Mouse (Mus musculus) thymus, postnatal 36 days (tissue): ENCODE results near the gene Scel.
"Not testable (repeated sequence)": the region's sequence is repeated elsewhere in the genome, so short reads cannot be mapped to it uniquely, and the experiment has no call there.

ENCODE experiments used
- DNase-seq, 2 experiments: peaks; one replicate each; pipeline ENCODE4 v3.0.0; 2022; ENCODE audit warnings: mixed read lengths in 2 of 2

Scel gene

DNA sequence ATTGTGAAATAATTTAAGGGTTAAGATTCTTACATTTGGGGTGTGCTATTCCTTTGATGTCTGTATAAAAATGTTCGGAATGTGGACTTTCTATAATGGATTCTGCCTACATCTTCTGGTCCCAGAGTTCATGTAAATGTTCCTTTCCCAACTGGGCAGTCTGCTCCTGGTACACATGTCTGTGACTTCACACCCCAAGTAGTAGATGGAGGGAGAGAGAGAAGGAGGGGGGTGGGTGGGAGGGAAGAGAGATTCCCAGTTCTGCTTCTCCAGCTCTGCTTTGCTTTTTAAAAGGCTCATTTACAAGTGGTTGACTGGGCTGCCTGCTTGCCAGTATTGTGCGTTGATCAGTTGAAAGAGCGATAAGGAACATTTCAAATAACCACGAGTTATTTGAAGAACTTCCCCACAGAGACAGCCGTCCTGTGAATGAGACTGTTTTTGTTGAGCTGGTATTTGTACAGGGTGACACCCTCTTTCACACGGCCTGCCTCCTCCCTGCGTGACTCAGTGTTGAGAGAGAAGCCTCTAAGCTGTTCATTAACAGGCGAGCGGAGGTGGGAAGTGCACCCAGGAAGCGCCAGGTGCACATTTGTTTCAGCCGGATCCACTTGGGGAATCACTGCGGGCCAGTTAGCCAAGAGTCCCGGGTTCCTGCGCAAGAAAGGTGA lies at the start of gene Scel:
Gene Scel (plus strand): TSS at position 541 of the 671 bp plus-strand sequence.
- DNase-seq = no peak

DNA sequence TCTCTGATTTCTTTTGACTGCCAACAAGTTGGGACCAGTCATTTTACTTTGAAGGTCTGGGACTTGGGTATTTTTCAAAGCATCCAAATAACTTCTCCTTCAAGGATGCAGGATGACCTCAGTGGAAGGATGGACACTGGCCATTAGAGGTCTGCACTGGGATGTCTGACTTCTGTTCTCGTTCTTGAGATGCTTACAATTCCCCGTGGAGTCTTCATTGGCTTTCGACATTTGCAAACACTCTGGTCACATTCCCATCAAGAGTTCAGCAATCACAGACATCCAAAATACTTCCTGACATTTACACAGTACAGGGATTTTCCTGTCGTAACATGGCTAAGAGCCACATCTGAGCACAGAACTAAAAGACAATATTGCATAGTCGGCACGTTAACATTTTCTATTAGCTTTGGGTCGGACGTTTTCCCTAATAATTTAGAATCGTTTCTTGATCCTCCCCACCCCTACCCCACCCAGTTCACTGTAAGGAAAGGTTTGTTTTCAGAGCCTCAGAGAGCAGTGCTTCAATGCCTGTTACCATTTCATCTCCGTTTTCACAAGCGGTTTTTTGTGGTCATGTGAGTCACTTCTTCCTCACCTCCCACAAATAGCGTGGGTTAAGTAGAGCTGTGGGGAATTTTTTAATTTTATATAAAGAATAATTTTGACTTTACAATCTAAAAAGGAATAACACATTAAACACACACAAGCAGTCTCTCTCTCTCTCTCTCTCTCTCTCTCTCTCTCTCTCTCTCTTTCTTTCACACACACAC lies 44.3 kb upstream of the Scel start:
- DNase-seq = no peak

DNA sequence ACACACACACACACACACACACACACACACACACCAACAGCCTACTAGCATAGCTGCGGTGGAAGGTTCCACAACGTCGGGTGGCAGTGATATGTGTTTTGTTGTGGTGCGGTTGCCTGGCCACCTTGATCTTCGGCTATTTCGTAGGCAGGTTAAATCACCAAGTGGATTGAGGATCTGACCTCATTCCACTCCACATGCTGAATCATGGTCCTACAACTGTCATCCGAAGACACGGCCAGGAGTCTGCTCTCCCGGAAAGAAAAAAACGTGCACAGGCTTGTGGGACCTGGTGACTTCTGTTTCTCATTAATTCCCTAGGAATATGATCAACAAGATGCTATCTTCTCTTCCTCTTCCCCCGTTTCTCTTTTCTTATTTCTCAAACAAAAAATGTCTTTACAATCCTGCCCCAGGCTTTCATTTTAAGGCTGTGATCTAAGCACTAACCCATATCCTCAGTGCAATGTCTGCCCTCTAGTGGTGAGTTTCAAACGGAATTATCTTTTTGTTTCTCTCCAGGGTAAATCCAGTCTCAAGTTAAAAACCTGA lies 43.6 kb upstream of the Scel start:
- peak; percentile 34 to 41 for DNase-seq

DNA sequence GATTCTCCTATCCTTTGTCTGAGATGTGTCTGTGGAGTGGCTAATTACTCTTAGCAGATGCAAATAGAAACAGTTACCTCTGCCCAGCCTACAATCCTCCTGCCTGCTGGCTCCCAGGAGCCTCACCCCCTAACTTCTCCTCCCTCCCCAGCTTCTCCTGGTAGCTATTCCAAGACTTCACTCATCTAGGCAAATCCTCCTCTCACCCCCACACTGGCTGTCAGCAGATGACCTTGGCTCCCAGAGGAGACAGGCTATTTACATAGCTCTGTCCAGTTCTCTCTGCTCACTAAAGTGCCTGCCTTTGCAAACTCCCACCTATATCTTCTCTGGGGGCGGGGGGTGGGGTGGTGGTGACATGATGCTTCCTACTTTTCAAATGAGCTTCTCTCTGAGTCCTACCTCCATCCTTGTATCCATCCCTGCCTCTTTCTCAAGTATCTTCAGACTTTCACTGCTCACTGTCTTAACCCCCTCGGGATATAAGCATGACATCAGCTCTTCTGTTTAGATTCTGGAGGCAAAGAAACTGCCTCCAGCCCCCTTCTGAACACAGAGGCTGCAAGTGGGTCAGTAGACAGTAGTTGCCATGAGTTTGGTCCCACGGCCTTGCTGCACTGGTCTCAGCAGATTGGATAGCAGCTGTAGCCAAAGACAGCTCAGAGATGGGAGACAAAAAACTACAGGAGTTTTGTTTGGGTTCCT lies 41.9 kb upstream of the Scel start:
- no peak for DNase-seq

DNA sequence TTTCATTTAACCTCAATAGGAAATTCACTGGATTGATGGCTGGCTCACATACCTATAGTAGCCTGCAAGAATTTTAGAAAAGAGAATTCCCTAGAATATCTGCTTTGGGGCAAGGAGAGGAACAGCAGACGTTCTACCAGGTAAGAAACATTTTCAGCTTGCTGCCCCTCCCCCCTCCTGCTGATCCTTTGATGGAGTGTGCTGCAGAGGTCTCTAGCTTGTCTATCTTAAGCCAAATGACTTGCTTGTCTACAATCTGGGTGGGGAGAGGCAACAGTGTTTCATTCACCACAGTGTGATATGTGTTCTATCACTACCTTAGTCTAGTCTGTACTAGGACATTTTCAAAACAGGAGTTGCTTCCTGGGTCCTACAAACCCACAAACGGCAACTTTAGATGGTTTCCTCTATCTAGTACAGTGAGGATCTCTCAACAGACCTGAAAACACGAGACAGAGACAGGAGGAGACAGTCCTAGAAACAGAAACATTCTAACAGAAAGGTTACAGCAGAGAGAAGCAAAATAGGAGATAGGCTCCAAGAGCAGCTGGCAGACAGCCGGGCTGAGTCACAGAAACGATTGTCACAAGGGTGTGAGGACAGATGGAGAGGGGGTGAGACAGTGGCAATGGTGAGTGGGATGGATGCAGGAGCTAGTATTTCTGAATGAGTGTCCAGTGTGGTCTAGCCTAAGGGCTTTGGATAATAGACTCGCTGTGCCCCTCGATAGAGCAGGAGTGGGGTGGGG lies 41.2 kb upstream of the Scel start:
- DNase-seq = peak in 1 of 2 experiments; percentile 11

DNA sequence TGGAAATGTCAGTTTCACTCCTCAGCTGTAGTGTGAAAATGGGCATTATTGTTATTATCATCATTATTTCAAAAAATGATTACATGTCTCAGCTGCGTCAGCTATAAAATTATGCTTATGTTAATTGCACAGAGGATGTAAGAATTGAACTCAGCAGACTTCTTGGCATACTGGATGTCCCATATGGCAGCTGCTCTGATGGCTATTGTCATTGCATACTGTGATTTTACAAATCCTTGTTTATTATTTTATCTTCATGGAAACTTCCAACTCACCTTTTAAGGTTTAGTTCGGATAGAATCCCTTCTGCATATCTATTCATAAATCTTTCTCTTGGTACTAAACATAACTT lies 40.6 kb upstream of the Scel start:
- DNase-seq = no peak

DNA sequence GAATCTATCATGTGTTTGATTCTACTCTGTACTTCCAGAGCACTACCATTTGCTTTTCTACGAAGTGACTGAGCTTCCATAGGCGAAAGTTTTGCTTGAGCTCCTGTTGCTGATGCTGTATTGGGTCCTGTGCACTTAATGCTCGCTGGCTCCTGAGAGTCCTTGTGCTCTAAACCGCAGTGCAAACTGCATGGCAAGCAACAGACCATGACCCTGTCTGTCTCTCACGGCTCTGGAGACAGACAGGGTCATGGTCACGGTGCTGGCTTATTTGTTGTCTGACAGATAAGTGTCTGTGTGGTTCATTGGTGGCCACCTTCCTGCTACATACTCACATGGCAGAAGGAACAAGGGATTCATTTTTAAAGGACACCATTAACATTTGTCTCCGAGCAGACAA lies 37.8 kb upstream of the Scel start:
- no peak for DNase-seq

DNA sequence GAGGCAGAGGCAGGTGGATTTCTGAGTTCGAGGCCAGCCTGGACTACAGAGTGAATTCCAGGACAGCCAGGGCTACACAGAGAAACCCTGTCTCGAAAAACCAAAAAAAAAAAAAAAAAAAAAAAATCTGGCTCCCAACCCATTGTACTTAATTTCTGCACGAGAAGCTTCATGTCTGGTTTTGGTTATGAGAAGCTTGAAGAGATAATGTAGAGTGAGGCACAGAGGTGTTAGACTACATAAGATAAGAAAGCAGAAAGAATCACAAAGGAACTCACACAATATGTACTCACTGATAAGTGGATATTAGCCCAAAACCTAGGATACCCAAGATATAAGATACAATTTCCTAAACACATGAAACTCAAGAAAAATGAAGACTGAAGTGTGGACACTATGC lies 36.9 kb upstream of the Scel start:
- DNase-seq = not testable (repeated sequence)

DNA sequence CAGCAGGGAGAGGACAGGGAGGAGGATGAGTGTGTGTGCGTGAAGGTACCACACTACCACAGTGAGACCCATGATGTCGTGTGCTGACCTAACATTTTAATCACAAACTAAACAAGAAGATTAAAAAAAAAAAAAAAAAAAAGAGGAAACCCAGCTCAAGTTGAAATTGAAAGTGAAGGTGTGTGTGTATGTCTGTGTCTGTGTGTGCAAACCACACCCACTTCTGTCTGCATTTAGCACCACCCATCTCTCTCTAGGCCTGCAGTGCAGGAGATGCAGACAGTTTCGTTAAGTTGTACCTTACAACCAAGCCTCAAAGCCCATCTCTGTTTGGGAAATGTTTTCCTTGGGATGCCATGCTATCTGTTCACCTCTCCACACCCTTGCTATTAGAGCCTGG lies 35.9 kb upstream of the Scel start:
- no peak for DNase-seq

DNA sequence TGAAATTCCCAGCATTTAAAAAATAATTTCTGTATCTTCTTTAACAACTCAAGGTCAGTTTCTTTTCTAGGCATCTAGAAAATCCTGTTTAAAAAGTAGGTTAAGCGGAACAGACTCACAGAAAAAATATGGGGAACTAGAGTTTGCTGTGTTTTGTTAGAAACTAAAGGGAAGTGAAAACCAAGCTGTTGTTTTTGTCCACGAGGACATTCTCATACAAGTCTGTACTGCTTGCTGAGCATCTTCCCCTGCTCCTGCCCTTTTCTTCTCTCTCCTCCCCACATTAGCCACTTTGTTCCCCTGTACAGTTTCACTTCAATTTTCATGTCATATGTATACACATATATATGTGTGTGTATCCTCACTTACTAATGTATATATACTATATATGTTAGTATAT lies 35.2 kb upstream of the Scel start:
- no peak for DNase-seq

DNA sequence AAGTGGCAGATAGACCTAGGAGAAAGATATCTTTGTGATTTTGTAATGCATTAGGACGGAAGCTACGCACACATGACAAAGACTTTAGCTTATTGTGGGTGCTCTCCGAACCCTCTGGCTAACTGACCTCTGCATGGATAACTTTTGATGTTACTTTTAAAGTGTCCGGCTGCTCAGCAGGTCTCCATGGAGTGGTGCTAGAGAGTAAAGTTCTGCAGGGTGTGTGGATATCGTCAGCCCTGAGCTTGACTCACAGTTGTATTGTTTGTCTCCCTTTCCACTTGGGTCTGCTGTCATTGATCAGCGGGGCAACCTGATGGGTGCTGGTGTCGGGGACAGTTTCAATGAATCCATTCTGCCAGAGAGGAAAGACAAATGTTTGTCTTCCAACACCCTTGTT lies 33.7 kb upstream of the Scel start:
- DNase-seq = no peak

DNA sequence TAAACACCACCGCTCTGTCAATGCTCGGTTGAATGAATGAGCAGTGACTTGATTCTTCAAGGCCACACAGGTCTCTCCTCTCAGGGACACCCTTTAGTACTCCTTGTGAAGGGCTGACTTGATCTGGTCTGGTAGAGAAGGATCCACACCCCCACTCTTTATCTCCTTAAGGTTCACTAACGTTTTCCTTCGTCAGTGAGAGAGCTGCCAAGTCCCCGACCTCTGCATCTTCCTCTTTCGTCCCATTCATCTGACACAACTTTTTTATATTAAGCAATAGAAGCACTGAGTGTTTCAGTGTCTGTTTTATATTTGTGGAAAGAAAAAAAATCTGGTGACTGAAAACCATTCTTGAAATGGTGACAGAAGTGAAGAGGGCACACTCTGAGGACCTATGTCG lies 31.6 kb upstream of the Scel start:
- no peak for DNase-seq

DNA sequence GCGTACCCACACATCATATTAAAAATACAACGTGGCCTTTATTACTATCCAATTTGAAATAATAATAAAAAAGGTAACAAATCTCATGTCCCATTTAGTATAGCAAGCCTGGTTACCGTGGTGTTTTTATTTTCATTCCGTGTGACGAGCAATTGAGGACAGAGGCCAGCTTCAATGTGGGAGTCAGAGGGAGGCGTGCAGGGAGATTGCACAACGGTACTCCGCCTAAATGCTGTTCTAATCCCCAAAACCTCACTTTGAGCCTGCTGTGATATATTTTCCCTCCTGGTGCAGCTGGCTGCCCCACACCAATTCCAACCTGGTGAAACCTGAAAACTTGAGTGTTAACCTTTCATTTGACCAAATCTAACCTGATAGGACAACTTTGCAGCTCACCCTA lies 27.5 kb upstream of the Scel start:
- no peak for DNase-seq

DNA sequence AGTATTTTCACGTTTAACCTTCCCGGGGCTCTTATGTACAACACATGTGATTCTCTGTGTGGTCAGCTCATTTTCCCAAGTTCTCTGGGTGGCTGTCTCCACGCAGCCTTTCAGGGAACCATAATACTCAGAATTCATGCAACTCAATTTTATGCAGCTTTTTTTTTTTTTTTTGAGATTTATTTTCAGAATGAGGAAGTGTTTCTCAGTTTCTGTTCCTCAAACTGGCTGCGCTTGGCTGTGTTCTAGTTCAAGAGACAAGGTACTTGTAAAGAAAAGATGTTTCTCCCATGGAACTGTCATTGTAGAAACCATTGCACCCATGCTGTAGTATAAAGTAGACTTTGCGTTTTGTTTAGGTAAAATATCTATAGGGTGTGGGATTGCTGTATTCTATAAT lies 26.2 kb upstream of the Scel start:
- DNase-seq = no peak

DNA sequence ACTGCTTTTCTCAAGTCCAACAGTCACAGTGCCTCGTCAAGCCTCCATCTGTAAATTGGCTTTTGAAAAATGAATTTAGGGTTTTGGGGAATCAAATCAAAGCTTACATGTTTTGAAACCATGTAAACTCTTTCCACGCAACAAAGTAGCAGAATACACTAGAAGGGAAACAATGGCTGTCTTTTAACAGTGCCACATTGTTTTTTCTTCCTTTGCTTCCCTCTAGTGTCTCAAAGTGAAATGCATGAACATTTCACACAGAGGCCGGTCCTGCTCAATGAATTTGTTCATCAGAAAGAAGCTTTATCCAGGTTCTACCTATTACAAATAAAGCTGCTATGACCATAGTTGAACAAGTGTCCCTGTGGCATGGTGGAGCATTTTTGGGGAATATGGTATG lies 24.5 kb upstream of the Scel start:
- no peak for DNase-seq

DNA sequence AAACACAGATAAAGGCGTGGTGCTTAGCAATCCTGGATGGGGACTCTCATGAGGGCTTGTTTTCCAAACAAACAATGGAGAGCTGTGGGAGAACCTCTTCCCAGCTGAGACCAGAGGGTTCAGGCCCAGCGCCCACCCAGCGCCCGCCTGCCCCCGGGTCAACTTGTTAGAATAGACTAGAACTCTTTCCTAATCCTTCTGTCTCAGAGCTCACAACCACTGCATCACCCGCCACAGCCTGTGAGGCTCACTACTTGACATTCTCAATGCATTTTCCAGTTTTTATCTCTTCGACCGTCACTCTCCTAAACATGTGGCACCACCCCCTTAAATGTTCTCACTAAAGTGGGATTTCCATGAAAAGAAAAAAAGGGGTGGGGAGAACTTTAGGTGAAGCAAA lies 14.9 kb upstream of the Scel start:
- DNase-seq = no peak

DNA sequence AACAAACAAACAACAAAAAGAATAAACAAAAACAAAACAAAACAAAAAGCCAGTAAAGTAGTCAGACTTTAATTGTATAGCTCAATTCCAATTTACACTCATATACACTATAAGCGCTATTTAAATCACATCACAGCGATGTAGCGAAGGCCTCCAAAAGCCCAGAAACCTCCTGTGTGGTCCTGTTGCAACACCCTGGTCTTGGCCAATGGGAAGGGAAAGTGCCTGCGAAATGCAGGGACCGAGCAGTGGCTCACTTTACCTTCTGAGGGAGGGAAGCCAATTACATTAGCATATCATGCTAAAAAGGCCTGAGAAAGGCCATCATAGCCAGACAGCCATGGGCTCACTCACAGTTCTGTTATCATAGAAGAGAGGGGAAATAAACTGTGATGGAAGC lies 14.5 kb upstream of the Scel start:
- DNase-seq = no peak

DNA sequence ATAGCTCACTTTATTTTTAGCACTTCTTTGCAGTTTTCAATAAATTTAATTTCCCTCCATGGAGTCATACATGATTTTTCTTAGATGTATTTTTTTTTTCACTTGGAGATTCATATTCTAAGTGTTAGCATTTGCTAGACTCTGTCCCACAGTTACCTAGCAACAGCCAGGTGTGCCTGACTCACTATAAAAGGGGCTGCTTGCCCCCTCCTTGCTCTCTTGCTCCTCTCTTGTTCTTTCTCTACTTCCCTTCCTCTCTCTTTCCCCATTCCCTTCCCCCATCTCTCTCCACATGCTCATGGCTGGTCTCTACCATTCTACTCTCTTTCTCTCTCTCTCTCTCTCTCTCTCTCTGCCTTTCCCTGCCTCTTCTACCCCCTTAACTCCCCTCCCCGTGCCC lies 14.1 kb upstream of the Scel start:
- no peak for DNase-seq

DNA sequence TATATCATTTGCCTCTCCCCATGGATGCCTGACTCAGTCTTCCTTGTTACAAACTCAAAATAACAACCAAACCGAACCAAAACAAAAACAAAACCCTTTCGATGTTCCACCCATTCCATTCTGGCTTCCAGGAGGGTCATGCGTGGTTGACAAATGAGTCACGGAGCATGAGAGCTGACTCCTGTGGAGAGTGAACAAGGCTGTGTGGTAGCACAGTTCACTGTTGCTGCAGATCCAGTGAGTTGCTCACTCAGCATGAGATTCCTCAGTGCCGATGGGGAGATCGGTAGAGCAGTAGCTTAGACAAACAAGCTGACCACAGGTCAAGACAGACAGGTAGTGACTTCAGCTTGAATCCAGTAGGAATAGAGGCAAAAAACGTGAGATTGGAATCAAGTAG lies 12.8 kb upstream of the Scel start:
- DNase-seq = no peak

DNA sequence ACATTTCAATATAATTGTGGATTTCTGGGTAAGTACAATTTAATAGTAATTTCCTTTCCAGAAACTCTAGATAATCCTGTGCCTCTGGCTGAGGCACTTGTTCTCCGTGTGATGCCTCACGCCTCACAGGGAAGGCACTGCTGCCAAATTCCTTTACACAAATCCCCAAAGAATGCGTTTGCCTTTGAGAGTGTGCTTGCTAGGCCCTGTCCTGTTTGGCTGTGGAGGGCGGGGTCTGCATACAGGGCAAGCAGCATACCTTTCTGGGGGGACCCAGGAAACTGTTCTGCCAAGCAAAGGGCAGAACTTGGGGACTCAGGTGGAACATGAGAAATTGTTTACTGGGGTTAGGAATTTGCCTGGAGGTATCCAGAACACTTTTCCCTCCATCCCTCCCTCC lies 12.2 kb upstream of the Scel start:
- DNase-seq = no peak

DNA sequence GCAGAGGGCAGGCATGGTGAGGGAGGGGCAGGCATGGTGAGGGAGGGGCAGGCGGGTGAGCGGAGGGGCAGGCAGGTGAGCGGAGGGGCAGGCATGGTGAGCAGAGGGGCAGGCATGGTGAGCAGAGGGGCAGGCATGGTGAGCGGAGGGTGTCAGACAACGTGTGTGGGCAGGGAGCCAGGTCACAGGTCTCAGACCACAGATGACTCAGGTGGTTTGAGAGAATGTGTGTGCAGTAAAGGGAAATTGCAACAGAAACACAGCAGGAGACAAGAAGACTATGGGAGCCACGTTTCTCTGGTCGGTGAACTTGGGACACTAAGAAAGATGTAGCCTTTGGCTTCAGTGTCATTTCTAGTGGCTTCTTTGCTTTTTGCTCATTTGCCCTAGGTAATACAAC lies 8.6 kb upstream of the Scel start:
- DNase-seq = no peak

DNA sequence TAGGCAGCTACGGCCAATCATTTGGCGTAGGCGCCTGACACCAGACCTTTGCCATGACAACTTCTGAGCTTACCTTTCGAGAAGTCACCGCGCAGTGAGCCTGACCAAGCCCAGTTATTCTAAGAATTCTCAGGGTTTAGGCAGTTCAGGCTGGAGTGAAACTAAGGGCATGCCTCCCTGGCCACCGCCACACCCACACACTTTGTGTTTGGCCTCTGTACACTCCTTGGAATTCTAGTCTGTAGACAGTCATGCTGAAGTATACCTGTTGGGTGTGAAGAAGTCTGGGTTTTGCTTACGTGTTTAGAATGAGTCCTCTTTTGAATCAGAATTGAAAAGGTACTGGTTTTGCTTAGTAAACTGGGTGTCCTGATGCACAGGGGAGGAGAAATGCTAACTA lies 3.6 kb upstream of the Scel start:
- no peak for DNase-seq

DNA sequence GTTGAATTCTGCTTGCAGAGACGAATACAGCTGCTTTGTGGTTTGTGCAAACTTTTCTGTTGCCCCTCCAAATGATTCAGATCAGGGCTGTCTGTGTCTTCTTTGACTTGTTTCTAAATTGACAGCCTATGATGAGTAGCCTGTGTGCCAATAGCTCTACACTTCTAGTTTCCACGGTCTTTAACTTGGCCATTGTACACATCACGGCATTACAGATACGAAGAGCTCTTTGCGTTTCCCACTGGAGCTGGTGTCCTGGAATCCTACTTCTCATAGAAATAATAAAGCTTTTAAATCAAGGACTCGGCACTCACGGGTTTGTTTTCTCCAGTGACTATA lies 300 bp downstream of the Scel start:
- DNase-seq = no peak
